Comparison of ENCODE assay signal across 11 mouse cellular contexts in the genomic region with DNA sequence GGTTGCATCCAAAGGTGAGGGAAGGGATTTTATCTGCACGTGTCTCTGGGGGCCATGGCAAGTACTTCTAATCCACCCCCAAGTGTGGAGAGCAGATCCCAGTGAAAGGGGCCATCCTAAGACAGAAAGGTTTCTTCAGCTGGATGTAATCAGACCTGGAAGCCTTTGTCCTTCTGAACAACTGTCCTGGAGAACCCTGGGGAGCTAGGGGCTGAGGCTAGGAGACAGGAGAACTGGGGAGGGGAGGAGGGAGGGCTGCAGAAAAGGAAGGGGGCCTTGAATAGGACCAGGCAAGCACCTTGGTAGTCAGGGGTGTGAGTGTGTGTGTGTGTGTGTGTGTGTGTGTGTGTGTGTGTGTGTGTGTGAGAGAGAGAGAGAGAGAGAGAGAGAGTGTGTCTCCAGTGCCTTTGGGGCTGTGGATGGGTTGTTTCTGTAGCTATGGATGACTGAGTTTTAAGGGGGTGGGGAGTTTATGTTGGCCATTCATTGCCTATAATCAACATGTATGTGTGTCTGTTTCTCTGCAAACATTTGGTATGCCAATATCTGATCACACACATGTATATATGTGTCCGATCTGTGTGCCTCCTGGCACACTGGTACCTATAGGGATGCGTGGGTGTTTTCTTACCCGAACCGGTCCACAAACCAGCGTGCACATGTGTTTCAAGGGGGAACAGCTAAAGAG. TPM values are rescaled to one million over a fixed set of nuclear protein-coding genes. Genes with fewer than 3 reads are reported as not detected.
DNase-seq lines count a peak whose midpoint lies in the region; ATAC-seq and TF ChIP-seq lines count a peak whose summit lies in the region.
"Had no signal": no experiment of that assay in that cellular context is flagged by ENCODE, and none has a peak within 500 bp of the region (broad histone marks: within the 10 kb centered on the region; RNA-seq: fewer than 3 reads in every experiment).

No protein-coding gene starts in this region.

- H3K4me3 ChIP-seq in neural tube, embryonic 11.5 days (ENCODE audit: low read depth, low read length): peak overlapping the region; percentile 87
- H3K4me3 ChIP-seq in forebrain, embryonic 16.5 days (replicated peaks; ENCODE audit: low read length): peak overlapping the region; percentile 92
- H3K4me3 ChIP-seq in limb, embryonic 13.5 days: peak overlapping the region; percentile 48
- peak overlapping the region; percentile 93 for H3K4me3 ChIP-seq in olfactory bulb, adult 2 months (ENCODE audit: insufficient read depth, low read depth, low read length)
- H3K4me3 ChIP-seq: erythroblast, embryonic 14.5 days had no signal

- WGBS in neural tube, embryonic 11.5 days: 15% methylated on average over 6 of the region's 6 CpGs
- 2% methylated on average over 6 of the region's 6 CpGs for WGBS in forebrain, embryonic 16.5 days
- 13% methylated on average over 6 of the region's 6 CpGs for WGBS in limb, embryonic 13.5 days
- WGBS in olfactory bulb, adult 2 months: 8% methylated on average over 6 of the region's 6 CpGs

- 0 out of 2 replicates have a peak overlapping the region, but pooled peaks have one; percentile 41 for H3K27ac ChIP-seq in neural tube, embryonic 11.5 days (ENCODE audit: low read depth, low read length)
- peak overlapping the region; percentile 74 for H3K27ac ChIP-seq in forebrain, embryonic 16.5 days (ENCODE audit: low read length)
- no peak overlapping the region for H3K27ac ChIP-seq in limb, embryonic 13.5 days
- peak overlapping the region; percentile 70 for H3K27ac ChIP-seq in olfactory bulb, adult 2 months (ENCODE audit: insufficient read depth, low read depth, low read length)

- H3K9me3 ChIP-seq in neural tube, embryonic 11.5 days (ENCODE audit: control insufficient read depth, low read length): no peaks in the 10 kb centered on the region
- H3K9me3 ChIP-seq in forebrain, embryonic 16.5 days (ENCODE audit: control insufficient read depth, low read length): no peaks in the 10 kb centered on the region
- H3K9me3 ChIP-seq in limb, embryonic 13.5 days: no peaks in the 10 kb centered on the region
- H3K9me3 ChIP-seq: G1E had no signal

- DNase-seq in neural tube, embryonic 11.5 days (ENCODE audit: low spot score): no peak
- DNase-seq in neural tube, embryonic 10.5 days (ENCODE audit: extremely low spot score, low spot score): no peak
- DNase-seq in lung, postnatal 10 days: no peak
- DNase-seq: kidney, adult 9 months had no signal

- TF ChIP-seq POLR2A in olfactory bulb, adult 2 months (IDR thresholded peaks at IDR 0.05; ENCODE audit: insufficient read depth, low read depth, low read length): no peak

- peaks cover 28% of the 10 kb centered on the region for H3K27me3 ChIP-seq in neural tube, embryonic 11.5 days (ENCODE audit: control insufficient read depth, insufficient read depth, low read length)
- no peaks in the 10 kb centered on the region for H3K27me3 ChIP-seq in forebrain, embryonic 16.5 days (replicated peaks; ENCODE audit: control insufficient read depth, insufficient read depth, low read length)
- H3K27me3 ChIP-seq in limb, embryonic 13.5 days: peaks cover 97% of the 10 kb centered on the region

- peak overlapping the region; percentile 10; the same call in 1 of the 2 replicates for H3K9ac ChIP-seq in neural tube, embryonic 11.5 days (ENCODE audit: low read length)
- peak overlapping the region; percentile 48 for H3K9ac ChIP-seq in forebrain, embryonic 16.5 days (replicated peaks; ENCODE audit: low read depth, low read length)
- no peak overlapping the region for H3K9ac ChIP-seq in limb, embryonic 13.5 days

- no peaks in the 10 kb centered on the region for H3K36me3 ChIP-seq in neural tube, embryonic 11.5 days (ENCODE audit: control insufficient read depth, insufficient read depth, low read length)
- H3K36me3 ChIP-seq in forebrain, embryonic 16.5 days (ENCODE audit: control insufficient read depth, insufficient read depth): no peaks in the 10 kb centered on the region
- H3K36me3 ChIP-seq in limb, embryonic 13.5 days: no peaks in the 10 kb centered on the region
- H3K36me3 ChIP-seq: G1E had no signal

- peaks cover 17% of the 10 kb centered on the region for H3K4me1 ChIP-seq in neural tube, embryonic 11.5 days (ENCODE audit: control insufficient read depth, insufficient read depth, low read length)
- H3K4me1 ChIP-seq in forebrain, embryonic 16.5 days (replicated peaks; ENCODE audit: control insufficient read depth, insufficient read depth, low read length): peaks cover 47% of the 10 kb centered on the region
- peaks cover 8% of the 10 kb centered on the region for H3K4me1 ChIP-seq in limb, embryonic 13.5 days
- peaks cover 51% of the 10 kb centered on the region for H3K4me1 ChIP-seq in olfactory bulb, adult 2 months (ENCODE audit: control insufficient read depth, insufficient read depth, low read length)

- peak overlapping the region; percentile 33 for H3K4me2 ChIP-seq in neural tube, embryonic 11.5 days (ENCODE audit: low read depth)
- H3K4me2 ChIP-seq in forebrain, embryonic 16.5 days (ENCODE audit: low read length): peak overlapping the region; percentile 95
- H3K4me2 ChIP-seq in limb, embryonic 13.5 days (replicated peaks): peak overlapping the region; percentile 86

- ATAC-seq in neural tube, embryonic 11.5 days (ENCODE audit: insufficient read depth, low FRiP score, low TSS enrichment): peak; percentile 3; the same call in 1 of the 2 replicates
- no peak for ATAC-seq in forebrain, embryonic 16.5 days
- no peak for ATAC-seq in limb, embryonic 13.5 days (ENCODE audit: low FRiP score, low read depth)
- no peak for ATAC-seq in frontal cortex, adult (ENCODE audit: low TSS enrichment)

- TF ChIP-seq CTCF in olfactory bulb, adult 2 months (IDR thresholded peaks at IDR 0.05; ENCODE audit: insufficient read depth, low read depth, low read length): no peak

RNA-seq across cellular contexts. Expression of gene Slc22a12, which starts 46.2 kb away (rescaled TPM):
- polyA plus RNA-seq in neural tube, embryonic 11.5 days (2014; fragmentation: Nextera tagmentation; extraction: Ambion mirVana): not detected in 2 replicates
- polyA plus RNA-seq in forebrain, embryonic 16.5 days (2015; fragmentation: Nextera tagmentation; extraction: Ambion mirVana): not detected in 2 replicates
- not detected in 2 replicates for polyA plus RNA-seq in limb, embryonic 13.5 days (2015; fragmentation: Nextera tagmentation; extraction: Ambion mirVana)
- polyA plus RNA-seq in olfactory bulb, adult 2 months (2012; ENCODE audit: insufficient read depth, insufficient read length, low replicate concordance, missing spikeins): not detected in 2 replicates
- polyA plus RNA-seq: erythroblast, embryonic 14.5 days; G1E; urinary bladder, adult 2 months had no signal

Comparison
In these comparisons a context has a peak if more than half of its experiments do, and no peak if none do; other contexts are left out.
1. H3K4me2 ChIP-seq: peak in every context shown above with its lines; median percentile 95 in forebrain, embryonic 16.5 days; 86 in limb, embryonic 13.5 days; 33 in neural tube, embryonic 11.5 days.